Mouse (Mus musculus): Measurements from ENCODE around the gene Irgc1. TPM values are rescaled to one million over a fixed set of nuclear protein-coding genes. Genes with fewer than 3 reads are reported as not detected.
"Not testable (repeated sequence)": the region's sequence is repeated elsewhere in the genome, so short reads cannot be mapped to it uniquely, and the experiment has no call there.

Irgc1 gene
- polyA plus RNA-seq, 1 experiment from 2014 or later = not detected

- ATAC-seq (ENCODE audit: low FRiP score, low read depth) = peak; percentile 32; the same call in 1 of the 2 replicates
- WGBS = 48% methylated on average over 5 of the region's 5 CpGs
- no peak overlapping the region for H3K27ac ChIP-seq
- H3K36me3 ChIP-seq = peaks cover 54% of the 10 kb centered on the region
- peaks cover 4% of the 10 kb centered on the region; the same call in 1 of the 2 replicates for H3K9me3 ChIP-seq
- no peak overlapping the region for H3K4me2 ChIP-seq (replicated peaks)
- H3K27me3 ChIP-seq (replicated peaks) = no peaks in the 10 kb centered on the region
- H3K9ac ChIP-seq = no peak overlapping the region
- no peak overlapping the region for H3K4me3 ChIP-seq
- H3K4me1 ChIP-seq = 0 out of 2 replicates have a peak, but pooled peaks cover 4% of the 10 kb centered on the region
Measured at GRCm38 (mm10) chr7:24406528-24407344, 45.4 kb downstream of the Irgc1 start.

- Histone ChIP-seq H3K4me2 (replicated peaks) (no peak overlapping the region), H3K27me3 (replicated peaks) (no peaks in the 10 kb centered on the region), H3K9me3 (peaks cover 4% of the 10 kb centered on the region; the same call in 1 of the 2 replicates), H3K36me3 (peaks cover 54% of the 10 kb centered on the region), H3K9ac (no peak overlapping the region), H3K4me1 (0 out of 2 replicates have a peak, but pooled peaks cover 4% of the 10 kb centered on the region), H3K27ac (no peak overlapping the region), H3K4me3 (no peak overlapping the region)
- no peak for ATAC-seq (ENCODE audit: low FRiP score, low read depth)
- WGBS = 95% methylated on average over 13 of the region's 13 CpGs
Measured at GRCm38 (mm10) chr7:24405649-24406048, 46.4 kb downstream of the Irgc1 start.

- peaks cover 44% of the 10 kb centered on the region for H3K36me3 ChIP-seq
- no peak overlapping the region for H3K4me3 ChIP-seq
- no peak overlapping the region for H3K9ac ChIP-seq
- no peak overlapping the region for H3K4me2 ChIP-seq (replicated peaks)
- ATAC-seq (ENCODE audit: low FRiP score, low read depth) = no peak
- 0 out of 2 replicates have a peak, but pooled peaks cover 4% of the 10 kb centered on the region for H3K4me1 ChIP-seq
- no peak overlapping the region for H3K27ac ChIP-seq
- no peaks in the 10 kb centered on the region for H3K27me3 ChIP-seq (replicated peaks)
- peaks cover 4% of the 10 kb centered on the region; the same call in 1 of the 2 replicates for H3K9me3 ChIP-seq
- WGBS = 98% methylated on average over 9 of the region's 9 CpGs
Measured at GRCm38 (mm10) chr7:24402851-24403250, 49.2 kb downstream of the Irgc1 start.

GRCm38 (mm10) chr7:24400489-24400888 lies 51.6 kb downstream of the Irgc1 start:
- not testable (repeated sequence) for H3K27ac ChIP-seq; H3K4me1 ChIP-seq; H3K27me3 ChIP-seq (replicated peaks); ATAC-seq (ENCODE audit: low FRiP score, low read depth); H3K9me3 ChIP-seq; H3K9ac ChIP-seq
- Histone ChIP-seq H3K4me3 (peak overlapping the region; percentile 57; the same call in 1 of the 2 replicates), H3K4me2 (replicated peaks) (peak overlapping the region; percentile 66), H3K36me3 (peaks cover 30% of the 10 kb centered on the region)
- WGBS = 91% methylated on average over 4 of the region's 4 CpGs

- Histone ChIP-seq H3K4me2 (replicated peaks) (peak overlapping the region; percentile 66), H3K36me3 (peaks cover 25% of the 10 kb centered on the region), H3K4me1 (no peaks in the 10 kb centered on the region), H3K9ac (peak overlapping the region; percentile 61), H3K9me3 (peaks cover 4% of the 10 kb centered on the region; the same call in 1 of the 2 replicates), H3K4me3 (peak overlapping the region; percentile 57), H3K27me3 (replicated peaks) (no peaks in the 10 kb centered on the region), H3K27ac (no peak overlapping the region; the same call in 1 of the 2 replicates)
- ATAC-seq (ENCODE audit: low FRiP score, low read depth) = peak; percentile 42
- WGBS = 22% methylated on average over 3 of the region's 3 CpGs
Measured at GRCm38 (mm10) chr7:24400082-24400452, 52.0 kb downstream of the Irgc1 start.

- 3% methylated on average over 66 of the region's 66 CpGs for WGBS
Measured at GRCm38 (mm10) chr7:24399256-24400081, 52.6 kb downstream of the Irgc1 start, which contains the start of gene Smg9. Gene Smg9 (plus strand): TSS chr7:24399619.

GRCm38 (mm10) chr7:24398364-24398913 lies 53.7 kb downstream of the Irgc1 start:
- Histone ChIP-seq H3K27ac (no peak overlapping the region), H3K9me3 (peaks cover 4% of the 10 kb centered on the region; the same call in 1 of the 2 replicates), H3K9ac (no peak overlapping the region), H3K4me2 (replicated peaks) (no peak overlapping the region), H3K36me3 (peaks cover 14% of the 10 kb centered on the region), H3K27me3 (replicated peaks) (no peaks in the 10 kb centered on the region), H3K4me1 (no peaks in the 10 kb centered on the region; the same call in 1 of the 2 replicates), H3K4me3 (no peak overlapping the region)
- 93% methylated on average over 8 of the region's 8 CpGs for WGBS
- no peak for ATAC-seq (ENCODE audit: low FRiP score, low read depth)

More at GRCm38 (mm10) chr7:24399256-24400081, 52.6 kb downstream of the Irgc1 start, which contains the start of gene Smg9:
- ATAC-seq (ENCODE audit: low FRiP score, low read depth) = peak; percentile 95
- Histone ChIP-seq H3K9me3 (peaks cover 4% of the 10 kb centered on the region; the same call in 1 of the 2 replicates), H3K27ac (peak within 1 kb of the TSS; percentile 90), H3K4me2 (replicated peaks) (peak within 1 kb of the TSS; percentile 66), H3K36me3 (peaks cover 19% of the 10 kb centered on the region), H3K4me1 (no peaks in the 10 kb centered on the region; the same call in 1 of the 2 replicates), H3K9ac (peak within 1 kb of the TSS; percentile 61), H3K27me3 (replicated peaks) (no peaks in the 10 kb centered on the region), H3K4me3 (peak within 1 kb of the TSS; percentile 57)

DNA sequence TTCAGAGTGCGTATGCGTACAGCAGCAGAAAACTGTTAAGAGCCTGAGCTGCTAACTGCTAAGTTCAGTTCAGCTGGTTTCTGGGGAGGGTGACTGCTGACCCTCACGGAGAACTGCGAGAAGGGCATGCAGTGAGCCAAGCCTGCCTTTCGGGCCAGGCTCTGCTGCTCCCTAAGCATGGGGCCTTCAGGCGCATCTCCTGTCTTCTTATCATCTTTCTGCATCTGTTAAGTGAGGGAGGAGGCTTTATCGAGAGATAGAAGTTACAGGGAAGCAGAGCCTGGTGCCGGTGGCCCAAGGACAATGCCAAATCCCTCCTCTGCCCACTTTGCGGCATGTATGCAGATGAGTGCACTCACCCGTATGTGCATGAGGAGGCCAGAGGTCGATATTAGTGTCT lies 55.3 kb downstream of the Irgc1 start:
- Histone ChIP-seq H3K9me3 (no peaks in the 10 kb centered on the region), H3K4me3 (no peak overlapping the region), H3K27ac (no peak overlapping the region), H3K9ac (no peak overlapping the region), H3K4me2 (replicated peaks) (no peak overlapping the region), H3K4me1 (peaks cover 1% of the 10 kb centered on the region; the same call in 1 of the 2 replicates), H3K27me3 (replicated peaks) (no peaks in the 10 kb centered on the region), H3K36me3 (no peaks in the 10 kb centered on the region)
- ATAC-seq (ENCODE audit: low FRiP score, low read depth) = no peak
- 80% methylated on average over 11 of the region's 11 CpGs for WGBS

GRCm38 (mm10) chr7:24394475-24395161 lies 57.5 kb downstream of the Irgc1 start:
- Histone ChIP-seq H3K27me3 (replicated peaks) (no peaks in the 10 kb centered on the region), H3K4me1 (peaks cover 19% of the 10 kb centered on the region), H3K36me3 (no peaks in the 10 kb centered on the region), H3K27ac (no peak overlapping the region), H3K4me3 (no peak overlapping the region), H3K9ac (no peak overlapping the region), H3K9me3 (no peaks in the 10 kb centered on the region), H3K4me2 (replicated peaks) (no peak overlapping the region)
- no peak for ATAC-seq (ENCODE audit: low FRiP score, low read depth)
- 75% methylated on average over 15 of the region's 15 CpGs for WGBS

DNA sequence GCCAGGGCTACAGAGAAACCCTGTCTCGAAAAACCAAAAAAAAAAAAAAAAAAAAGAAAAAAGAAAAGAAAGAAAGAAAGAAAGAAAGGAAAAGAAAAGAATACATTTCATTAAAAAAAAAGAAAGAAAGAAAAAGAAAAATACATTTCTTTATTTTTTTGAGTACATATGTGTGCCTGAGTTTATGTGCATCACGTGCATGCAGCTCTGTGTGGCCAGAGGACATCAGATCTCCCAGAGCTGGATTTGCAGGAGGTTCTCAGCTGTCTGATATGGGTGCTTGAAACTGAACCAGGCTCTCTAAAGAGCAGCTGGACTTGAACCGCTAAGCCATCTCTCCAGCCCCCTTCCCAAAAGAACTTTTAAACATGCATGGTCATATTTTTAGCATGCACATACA lies 58.0 kb downstream of the Irgc1 start:
- Histone ChIP-seq H3K4me3 (no peak overlapping the region), H3K4me1 (peaks cover 19% of the 10 kb centered on the region), H3K27me3 (replicated peaks) (no peaks in the 10 kb centered on the region), H3K9me3 (no peaks in the 10 kb centered on the region), H3K4me2 (replicated peaks) (no peak overlapping the region), H3K27ac (no peak overlapping the region), H3K9ac (no peak overlapping the region), H3K36me3 (no peaks in the 10 kb centered on the region)
- WGBS = 93% methylated on average over 3 of the region's 3 CpGs
- ATAC-seq (ENCODE audit: low FRiP score, low read depth) = no peak

GRCm38 (mm10) chr7:24391687-24392086 lies 60.4 kb downstream of the Irgc1 start:
- no peaks in the 10 kb centered on the region for H3K27me3 ChIP-seq (replicated peaks)
- WGBS = 76% methylated on average over 2 of the region's 2 CpGs
- H3K4me2 ChIP-seq (replicated peaks) = peak overlapping the region; percentile 57; the same call in 1 of the 2 replicates
- H3K36me3 ChIP-seq = no peaks in the 10 kb centered on the region
- H3K4me1 ChIP-seq = peaks cover 19% of the 10 kb centered on the region
- H3K4me3 ChIP-seq = no peak overlapping the region
- ATAC-seq (ENCODE audit: low FRiP score, low read depth) = no peak
- no peak overlapping the region for H3K9ac ChIP-seq
- no peaks in the 10 kb centered on the region for H3K9me3 ChIP-seq
- H3K27ac ChIP-seq = peak overlapping the region; percentile 80

All from neural tube, embryonic 12.5 days (tissue).